Mouse (Mus musculus) activated CD4-positive, CD25-positive, alpha-beta regulatory T cell, adult 4 months (primary cell): ENCODE measurements around the gene Apod. TPM values are rescaled to one million over a fixed set of nuclear protein-coding genes. Genes with fewer than 3 reads are reported as not detected.

Experiments
- ATAC-seq: one replicate; pipeline ENCODE4 v1.8.0; 2017
- polyA plus RNA-seq, 2 experiments: library from polyadenylated mRNA; unstranded; fragments of 100-300 nt; shearing (Covaris generic); gene quantifications; one replicate each; pipeline ENCODE4 v1.2.1; 2017

The Apod gene
- polyA plus RNA-seq, 2 experiments from 2014 or later, result not detected

DNA sequence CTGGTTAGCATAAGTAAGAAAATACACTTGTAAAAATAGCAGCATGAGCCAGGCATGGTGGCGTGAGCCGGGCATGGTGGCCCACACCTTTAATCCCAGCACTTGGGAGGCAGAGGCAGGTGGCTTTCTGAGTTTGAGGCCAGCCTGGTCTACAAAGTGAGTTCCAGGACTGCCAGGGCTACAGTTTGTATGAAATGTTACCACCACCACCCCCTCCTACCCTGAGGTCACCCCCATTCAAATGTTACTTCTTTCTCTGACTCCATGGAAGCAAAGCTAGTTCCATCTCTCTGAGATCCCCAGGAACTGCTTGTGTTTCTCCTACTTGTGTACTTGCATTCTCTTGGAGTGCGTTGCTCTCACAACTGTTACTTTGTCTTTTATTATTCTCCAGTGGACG lies 34.4 kb downstream of the Apod start:
- ATAC-seq, result no peak

GRCm38 (mm10) chr16:31278581-31278980 lies 36.0 kb downstream of the Apod start:
- no peak for ATAC-seq

DNA sequence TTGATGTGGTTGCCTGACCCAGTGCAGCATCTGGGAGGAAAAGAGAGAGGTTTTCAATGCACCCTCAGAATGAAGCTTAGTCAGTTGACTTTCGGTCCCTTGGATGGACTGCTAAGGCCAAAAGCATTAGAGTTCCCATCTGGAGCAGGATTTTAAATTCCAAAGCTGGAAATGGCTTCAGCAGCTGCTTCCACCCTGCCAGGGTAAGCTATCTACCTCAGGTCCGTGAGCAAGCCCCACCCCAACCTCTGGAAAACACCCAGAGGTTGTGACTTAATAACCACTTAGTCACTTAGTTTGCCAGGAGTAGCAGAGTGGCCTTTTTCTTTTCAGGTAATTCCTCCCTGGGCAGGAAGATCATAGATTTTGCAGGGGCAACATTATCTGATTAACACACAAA lies 36.5 kb downstream of the Apod start:
- no peak for ATAC-seq

- no peak for ATAC-seq
Measured at GRCm38 (mm10) chr16:31276962-31277361, 37.6 kb downstream of the Apod start.

DNA sequence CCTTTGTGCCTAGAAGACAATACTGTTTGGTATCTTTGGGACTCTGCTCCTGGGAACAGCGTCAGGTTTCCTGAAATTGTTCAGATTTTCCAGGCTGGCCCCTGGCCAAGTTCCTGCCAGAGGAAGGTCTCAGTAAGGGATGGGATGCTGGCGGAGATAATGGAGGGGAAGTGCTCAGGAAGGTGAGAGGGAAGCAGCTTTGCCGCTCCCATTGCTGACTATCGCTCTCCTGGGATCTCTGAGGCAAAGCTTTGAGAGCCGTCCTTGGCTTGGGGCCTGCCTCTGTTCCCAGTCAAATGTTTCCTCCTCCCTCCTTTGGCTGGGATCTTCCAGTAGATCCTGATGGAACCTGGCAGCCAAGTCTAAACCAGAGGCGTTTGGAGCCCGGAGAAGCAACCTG lies 38.1 kb downstream of the Apod start:
- no peak for ATAC-seq

- peak; percentile 94 for ATAC-seq
Measured at GRCm38 (mm10) chr16:31274674-31275460, 39.7 kb downstream of the Apod start, which contains the start of gene Ppp1r2. TSS of gene Ppp1r2 (minus strand) at chr16:31275277.

GRCm38 (mm10) chr16:31274084-31274483 lies 40.5 kb downstream of the Apod start:
- ATAC-seq, result peak; percentile 5

DNA sequence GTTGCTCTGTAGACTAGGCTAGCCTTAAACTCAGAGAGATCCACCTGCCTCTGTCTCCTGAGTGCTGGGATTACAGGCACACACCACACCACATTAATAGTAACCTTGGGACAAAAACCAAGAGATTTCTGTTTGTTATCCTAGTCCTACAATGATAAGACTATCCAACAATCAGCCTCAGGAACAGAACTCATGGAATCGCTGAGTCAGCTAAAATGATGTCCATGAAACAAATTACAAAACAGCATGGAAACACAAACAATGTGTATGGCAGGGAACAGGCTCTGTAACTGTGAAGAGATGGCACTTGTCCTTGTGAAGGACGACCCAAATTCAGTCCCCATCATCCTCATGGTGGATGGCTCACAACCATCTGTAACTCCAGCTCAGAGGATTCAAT lies 47.9 kb downstream of the Apod start:
- no peak for ATAC-seq

DNA sequence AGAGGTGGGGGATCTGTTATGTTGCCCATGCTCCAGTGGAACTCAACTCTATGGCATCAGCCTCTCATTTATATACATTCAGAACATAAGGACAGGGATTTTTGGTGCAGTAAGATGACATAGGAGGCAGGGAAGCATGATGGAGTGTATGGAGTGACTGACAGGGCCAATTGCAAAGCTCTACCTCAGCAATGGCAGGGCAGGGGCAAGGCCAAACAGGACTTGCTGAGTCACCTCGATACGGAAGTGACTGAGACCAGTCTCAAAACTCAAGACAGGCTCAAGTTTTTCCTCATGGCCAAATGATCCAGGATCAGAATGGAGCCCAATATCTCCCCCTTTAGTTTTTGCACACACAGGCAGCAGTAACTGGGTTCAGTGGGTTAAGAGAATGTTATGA lies 58.5 kb downstream of the Apod start:
- no peak for ATAC-seq

GRCm38 (mm10) chr16:31255685-31256084 lies 58.9 kb downstream of the Apod start:
- ATAC-seq, result no peak

GRCm38 (mm10) chr16:31249401-31249800 lies 65.2 kb downstream of the Apod start:
- no peak for ATAC-seq

DNA sequence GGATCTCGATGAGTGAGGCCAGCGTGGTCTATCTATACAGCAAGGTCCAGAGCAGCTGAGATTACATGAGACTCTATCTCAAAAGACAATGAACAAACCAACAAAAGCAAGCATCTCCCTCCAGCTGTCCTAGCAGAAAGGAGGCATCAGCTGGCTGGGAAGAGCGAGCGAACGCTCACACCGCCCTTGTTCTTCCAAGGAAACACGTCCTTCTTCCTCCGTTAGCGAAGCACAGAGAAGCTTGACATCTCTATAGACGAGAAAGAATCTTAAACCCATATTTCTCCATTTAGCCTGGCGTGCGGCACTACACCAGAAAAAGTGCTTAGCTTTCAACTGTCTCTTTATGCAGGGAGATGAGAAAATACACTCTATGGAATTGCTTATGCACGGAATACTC lies 65.9 kb downstream of the Apod start:
- ATAC-seq, result no peak

DNA sequence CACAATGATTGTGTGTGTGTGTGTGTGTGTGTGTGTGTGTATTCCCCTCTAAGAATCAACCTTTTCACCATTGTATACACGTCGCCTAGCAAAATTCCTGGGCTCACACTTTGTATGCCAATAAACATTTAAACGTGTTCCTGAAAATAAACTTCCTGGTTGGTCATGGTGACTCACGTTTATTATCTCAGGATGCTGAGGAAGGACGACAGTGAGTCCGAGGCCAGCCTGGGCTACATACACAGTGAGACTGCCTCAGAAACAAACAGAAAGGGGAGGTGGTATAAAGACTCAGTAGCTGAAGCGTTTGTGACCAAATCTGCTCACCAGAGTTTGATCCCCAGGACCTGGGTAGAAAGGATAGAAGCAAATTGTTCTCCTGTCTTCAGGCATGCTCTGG lies 67.2 kb downstream of the Apod start:
- ATAC-seq, result no peak

Other genes with a start within 250 kb of the Apod start
- gene Xxylt1, start 233.4 kb downstream of the Apod start, polyA plus RNA-seq, result 10 to 100 TPM; 17.0 to 27.9 TPM
- 10 to 100 TPM; 12.5 to 16.5 TPM for gene Acap2, start 113.6 kb downstream of the Apod start, polyA plus RNA-seq
- gene Ppp1r2, start 39.5 kb downstream of the Apod start, polyA plus RNA-seq, result 10 to 100 TPM; 20.3 to 20.8 TPM
- gene Bdh1, start 107.5 kb upstream of the Apod start, polyA plus RNA-seq, result 10 to 100 TPM; 20.5 to 20.7 TPM